Mouse (Mus musculus): Measurements from ENCODE around the gene Nme7. TPM values are rescaled to one million over a fixed set of nuclear protein-coding genes. Genes with fewer than 3 reads are reported as not detected.
A peak's percentile ranks its signal among the peaks of the same experiment; 100 is the strongest.

Nme7 gene
- polyA plus RNA-seq, 1 experiment from 2014 or later: 47.7 TPM

DNA sequence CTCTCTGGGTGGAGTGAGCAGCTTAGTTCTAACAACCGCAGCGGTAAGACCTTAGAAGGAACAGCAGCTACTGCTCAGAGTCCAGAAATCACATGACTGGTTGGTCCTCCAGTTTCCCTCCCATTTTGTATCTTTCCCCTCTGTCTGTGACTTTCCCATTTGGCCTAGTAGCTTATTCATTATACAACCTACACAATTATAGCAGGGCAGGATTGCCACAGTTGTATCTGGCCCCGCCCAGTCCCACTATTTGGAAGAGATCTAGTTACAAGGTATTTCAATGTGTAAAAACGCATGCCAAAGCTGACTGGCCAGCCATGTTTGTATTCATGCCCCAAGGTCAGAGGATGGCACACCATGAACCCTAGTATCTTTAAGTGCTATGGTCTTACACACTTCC is 146.7 kb downstream of the Nme7 start:
- Histone ChIP-seq H3K27ac (no peak overlapping the region), H3K36me3 (no peaks in the 10 kb centered on the region), H3K9me3 (replicated peaks) (no peaks in the 10 kb centered on the region), H3K4me3 (no peak overlapping the region), H3K4me1 (peaks cover 10% of the 10 kb centered on the region), H3K27me3 (ENCODE audit: low read depth, poor library complexity, severe bottlenecking) (peaks cover 1% of the 10 kb centered on the region)
- whole genome bisulfite sequencing: 89% methylated on average over 4 of the region's 4 CpGs
- DNase-seq (ENCODE audit: low spot score): no peak

DNA sequence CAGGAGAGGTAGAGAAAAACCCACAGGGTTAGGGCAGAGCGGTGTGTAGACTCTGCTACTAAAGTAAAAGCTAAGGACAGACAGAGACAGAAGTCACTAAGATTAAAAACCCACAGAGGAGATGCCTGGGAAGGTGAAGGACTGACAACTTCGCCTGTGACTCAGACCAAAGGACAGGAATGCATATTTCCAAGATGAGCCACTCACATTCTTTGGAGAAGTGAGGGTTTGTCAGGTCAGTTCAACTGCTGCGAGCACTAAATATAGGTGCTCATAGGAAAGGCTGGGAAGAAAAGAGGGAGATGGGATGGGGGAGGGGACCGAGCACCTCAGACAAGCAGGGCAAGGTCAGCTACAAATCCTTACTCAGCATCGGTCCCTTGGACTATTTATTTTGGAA is 147.4 kb downstream of the Nme7 start:
- no peak for DNase-seq (ENCODE audit: low spot score)
- H3K4me1 ChIP-seq: peaks cover 10% of the 10 kb centered on the region
- H3K9me3 ChIP-seq (replicated peaks): no peaks in the 10 kb centered on the region
- H3K27me3 ChIP-seq (ENCODE audit: low read depth, poor library complexity, severe bottlenecking): peaks cover 8% of the 10 kb centered on the region
- H3K27ac ChIP-seq: no peak overlapping the region
- 85% methylated on average over 5 of the region's 5 CpGs for WGBS
- no peaks in the 10 kb centered on the region for H3K36me3 ChIP-seq
- H3K4me3 ChIP-seq: no peak overlapping the region

DNA sequence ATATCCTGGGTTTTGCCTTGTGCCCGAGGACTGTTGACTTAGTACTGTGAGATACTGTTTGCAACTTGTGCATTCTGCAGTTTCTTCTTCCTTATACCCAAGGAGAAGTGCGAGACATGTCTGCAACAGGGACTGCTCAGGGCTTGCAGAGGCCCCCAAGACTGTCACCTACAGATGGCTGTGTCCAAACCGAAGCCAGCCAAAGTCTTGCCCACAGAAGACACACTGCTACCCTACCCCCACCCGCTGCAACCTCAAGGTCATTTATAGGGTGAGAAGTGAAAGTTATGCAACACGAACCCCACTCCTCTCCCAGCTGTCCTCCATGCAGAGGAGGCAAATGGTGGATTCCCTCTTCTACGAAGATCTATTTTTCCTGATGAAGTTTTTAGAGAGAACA is 148.7 kb downstream of the Nme7 start:
- no peak for DNase-seq (ENCODE audit: low spot score)
- H3K27me3 ChIP-seq (ENCODE audit: low read depth, poor library complexity, severe bottlenecking): peaks cover 21% of the 10 kb centered on the region
- no peak overlapping the region for H3K27ac ChIP-seq
- WGBS: 88% methylated on average over 6 of the region's 6 CpGs
- H3K4me1 ChIP-seq: peaks cover 17% of the 10 kb centered on the region
- no peaks in the 10 kb centered on the region for H3K36me3 ChIP-seq
- H3K9me3 ChIP-seq (replicated peaks): no peaks in the 10 kb centered on the region
- no peak overlapping the region for H3K4me3 ChIP-seq

DNA sequence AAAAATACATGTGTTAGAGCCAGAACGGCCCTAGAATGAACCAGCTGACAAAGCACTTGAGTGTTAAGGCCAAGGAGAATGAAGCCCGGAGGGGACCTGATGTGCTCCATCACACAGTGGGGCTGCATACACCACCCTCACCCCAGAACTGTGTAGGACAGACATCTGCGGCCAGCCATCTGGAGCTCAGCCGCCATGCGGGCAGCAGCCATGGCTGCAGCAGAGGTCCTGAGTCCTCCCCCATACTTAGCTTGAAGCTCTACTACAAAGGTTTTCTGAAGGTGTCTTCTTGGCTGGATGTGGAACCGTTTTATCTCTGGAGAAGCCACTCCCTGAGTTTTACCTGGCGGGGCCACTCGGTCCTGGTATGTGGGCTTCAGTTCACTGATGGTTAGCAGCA is 149.2 kb downstream of the Nme7 start:
- 93% methylated on average over 8 of the region's 8 CpGs for WGBS
- peaks cover 26% of the 10 kb centered on the region for H3K27me3 ChIP-seq (ENCODE audit: low read depth, poor library complexity, severe bottlenecking)
- no peak overlapping the region for H3K27ac ChIP-seq
- H3K9me3 ChIP-seq (replicated peaks): no peaks in the 10 kb centered on the region
- H3K4me1 ChIP-seq: peaks cover 21% of the 10 kb centered on the region
- H3K36me3 ChIP-seq: no peaks in the 10 kb centered on the region
- DNase-seq (ENCODE audit: low spot score): no peak
- H3K4me3 ChIP-seq: no peak overlapping the region

DNA sequence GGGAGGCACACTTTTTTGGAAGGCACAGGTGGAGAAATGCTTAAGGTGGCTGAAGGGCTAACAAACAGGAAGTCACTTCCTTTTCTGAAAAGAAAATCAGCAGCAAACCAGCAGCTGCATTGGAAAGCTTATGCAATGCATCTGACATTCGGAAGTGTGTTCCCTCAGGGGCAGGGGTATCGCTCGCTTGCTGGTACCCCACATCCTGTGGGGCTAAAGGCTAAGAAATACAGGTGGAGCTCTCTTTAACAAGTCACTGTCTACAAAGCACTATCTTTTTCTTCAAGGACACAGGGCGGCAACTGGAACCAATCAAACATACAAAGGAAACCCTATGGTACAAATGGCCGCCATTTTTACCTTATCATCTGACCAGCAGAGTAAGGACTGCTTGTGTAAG is 149.8 kb downstream of the Nme7 start:
- H3K4me1 ChIP-seq: peaks cover 27% of the 10 kb centered on the region
- 92% methylated on average over 5 of the region's 5 CpGs for WGBS
- no peaks in the 10 kb centered on the region for H3K36me3 ChIP-seq
- peaks cover 32% of the 10 kb centered on the region for H3K27me3 ChIP-seq (ENCODE audit: low read depth, poor library complexity, severe bottlenecking)
- no peaks in the 10 kb centered on the region for H3K9me3 ChIP-seq (replicated peaks)
- no peak overlapping the region for H3K4me3 ChIP-seq
- no peak for DNase-seq (ENCODE audit: low spot score)
- H3K27ac ChIP-seq: no peak overlapping the region

DNA sequence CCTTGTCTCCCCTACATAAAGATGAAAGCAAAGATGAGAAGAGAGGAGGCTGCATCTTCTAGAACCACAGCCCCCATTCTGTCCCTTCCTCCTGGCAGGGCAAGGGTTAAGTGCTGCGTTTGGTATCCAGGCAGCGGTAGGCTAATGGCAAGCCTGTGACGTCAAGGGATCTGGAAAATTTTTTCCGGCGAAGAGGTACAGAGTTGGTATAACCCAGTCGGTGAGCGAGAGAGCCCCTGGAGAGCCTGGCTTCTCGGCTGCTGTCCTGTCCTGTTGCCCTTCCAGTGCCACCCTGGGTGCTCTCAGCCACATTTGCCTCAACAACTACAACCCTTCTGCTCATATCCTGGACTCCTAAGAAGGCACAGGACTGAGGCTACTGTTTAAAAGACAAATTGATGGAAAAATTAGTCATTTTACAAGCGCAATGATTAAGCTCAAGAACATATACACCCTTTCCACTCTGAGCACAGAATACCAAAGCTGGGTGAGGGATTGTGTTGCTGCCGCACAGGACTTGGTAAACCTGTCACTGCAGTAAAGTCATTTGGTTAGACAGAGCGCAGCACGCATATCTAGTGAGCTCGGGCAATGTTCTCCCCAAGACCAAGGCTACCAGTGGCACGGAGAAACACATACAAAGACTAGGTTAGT is 151.0 kb downstream of the Nme7 start:
- DNase-seq (ENCODE audit: low spot score): peak; percentile 56
- H3K9me3 ChIP-seq (replicated peaks): no peaks in the 10 kb centered on the region
- H3K4me1 ChIP-seq: peaks cover 29% of the 10 kb centered on the region
- 43% methylated on average over 14 of the region's 14 CpGs for WGBS
- H3K4me3 ChIP-seq: 0 out of 2 replicates have a peak overlapping the region, but pooled peaks have one; percentile 10
- H3K27ac ChIP-seq: no peak overlapping the region
- peaks cover 44% of the 10 kb centered on the region for H3K27me3 ChIP-seq (ENCODE audit: low read depth, poor library complexity, severe bottlenecking)
- H3K36me3 ChIP-seq: no peaks in the 10 kb centered on the region

DNA sequence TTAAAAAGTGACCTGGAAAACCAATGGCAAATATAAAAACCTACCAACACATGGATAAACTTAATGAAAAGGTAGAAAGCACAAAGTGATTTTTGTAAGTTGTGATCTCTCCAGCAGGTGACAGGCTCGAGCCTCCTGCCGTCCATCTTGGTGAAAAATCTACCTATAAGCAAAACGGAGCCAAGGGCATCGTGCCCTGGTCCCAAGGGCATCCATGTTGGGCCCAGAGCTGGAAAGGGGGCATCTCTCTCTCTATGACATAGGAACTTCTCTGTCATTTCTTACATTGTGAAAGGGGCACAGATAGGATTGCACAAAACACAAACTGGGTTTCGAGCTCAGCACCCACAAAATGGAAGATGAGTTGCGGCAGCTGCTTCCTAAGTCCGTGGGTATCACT is 151.7 kb downstream of the Nme7 start:
- Histone ChIP-seq H3K36me3 (no peaks in the 10 kb centered on the region), H3K27ac (no peak overlapping the region), H3K4me1 (peaks cover 29% of the 10 kb centered on the region), H3K9me3 (replicated peaks) (no peaks in the 10 kb centered on the region), H3K27me3 (ENCODE audit: low read depth, poor library complexity, severe bottlenecking) (peaks cover 51% of the 10 kb centered on the region), H3K4me3 (no peak overlapping the region)
- WGBS: 79% methylated on average over 7 of the region's 7 CpGs
- no peak for DNase-seq (ENCODE audit: low spot score)

DNA sequence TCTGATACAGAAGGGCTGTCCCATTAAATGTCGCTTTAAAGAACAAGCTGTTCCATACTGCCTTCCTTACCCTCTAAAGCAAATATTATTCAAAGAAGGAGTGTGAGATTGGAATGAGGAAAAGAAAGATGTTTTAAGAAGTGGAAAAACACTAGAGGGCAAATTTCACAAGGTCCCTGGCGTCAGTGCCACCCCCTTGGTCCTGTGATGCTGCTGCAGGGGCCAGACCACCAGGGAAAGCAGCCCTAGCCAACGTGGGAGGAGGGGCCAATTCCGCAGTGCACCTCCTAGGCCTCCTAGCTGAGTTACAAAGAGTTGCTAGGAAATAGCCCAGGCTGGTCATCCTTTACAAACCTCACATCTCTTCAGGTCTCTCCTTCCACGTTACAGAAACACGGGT is 152.1 kb downstream of the Nme7 start:
- H3K27me3 ChIP-seq (ENCODE audit: low read depth, poor library complexity, severe bottlenecking): peaks cover 56% of the 10 kb centered on the region
- WGBS: 25% methylated on average over 6 of the region's 6 CpGs
- H3K4me1 ChIP-seq: peaks cover 29% of the 10 kb centered on the region
- H3K36me3 ChIP-seq: no peaks in the 10 kb centered on the region
- H3K4me3 ChIP-seq: no peak overlapping the region
- H3K9me3 ChIP-seq (replicated peaks): no peaks in the 10 kb centered on the region
- no peak overlapping the region for H3K27ac ChIP-seq
- DNase-seq (ENCODE audit: low spot score): no peak

DNA sequence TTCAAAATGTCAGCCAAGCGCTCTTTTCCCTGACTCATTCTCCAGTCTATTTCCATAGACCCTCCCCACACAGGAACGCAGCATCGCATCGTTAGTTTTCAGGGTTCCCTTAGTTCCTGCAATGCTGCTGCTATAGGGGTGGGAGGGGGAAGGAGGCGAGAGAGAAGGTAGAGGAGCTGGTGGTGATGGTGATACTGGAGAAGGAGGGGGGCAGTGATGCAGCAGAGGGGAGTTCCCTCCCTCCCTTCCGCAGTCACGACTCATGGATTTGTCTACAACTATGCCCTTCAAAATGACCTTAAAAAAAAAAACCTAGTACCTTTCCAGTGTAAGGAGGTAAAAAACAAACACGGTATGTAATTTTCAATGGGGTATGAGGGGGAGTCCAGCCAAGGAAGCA is 152.8 kb downstream of the Nme7 start:
- Histone ChIP-seq H3K9me3 (replicated peaks) (no peaks in the 10 kb centered on the region), H3K4me3 (peak overlapping the region; percentile 63; the same call in 1 of the 2 replicates), H3K36me3 (no peaks in the 10 kb centered on the region), H3K4me1 (peaks cover 29% of the 10 kb centered on the region), H3K27ac (no peak overlapping the region), H3K27me3 (ENCODE audit: low read depth, poor library complexity, severe bottlenecking) (peaks cover 62% of the 10 kb centered on the region)
- DNase-seq (ENCODE audit: low spot score): no peak
- 9% methylated on average over 8 of the region's 8 CpGs for WGBS

DNA sequence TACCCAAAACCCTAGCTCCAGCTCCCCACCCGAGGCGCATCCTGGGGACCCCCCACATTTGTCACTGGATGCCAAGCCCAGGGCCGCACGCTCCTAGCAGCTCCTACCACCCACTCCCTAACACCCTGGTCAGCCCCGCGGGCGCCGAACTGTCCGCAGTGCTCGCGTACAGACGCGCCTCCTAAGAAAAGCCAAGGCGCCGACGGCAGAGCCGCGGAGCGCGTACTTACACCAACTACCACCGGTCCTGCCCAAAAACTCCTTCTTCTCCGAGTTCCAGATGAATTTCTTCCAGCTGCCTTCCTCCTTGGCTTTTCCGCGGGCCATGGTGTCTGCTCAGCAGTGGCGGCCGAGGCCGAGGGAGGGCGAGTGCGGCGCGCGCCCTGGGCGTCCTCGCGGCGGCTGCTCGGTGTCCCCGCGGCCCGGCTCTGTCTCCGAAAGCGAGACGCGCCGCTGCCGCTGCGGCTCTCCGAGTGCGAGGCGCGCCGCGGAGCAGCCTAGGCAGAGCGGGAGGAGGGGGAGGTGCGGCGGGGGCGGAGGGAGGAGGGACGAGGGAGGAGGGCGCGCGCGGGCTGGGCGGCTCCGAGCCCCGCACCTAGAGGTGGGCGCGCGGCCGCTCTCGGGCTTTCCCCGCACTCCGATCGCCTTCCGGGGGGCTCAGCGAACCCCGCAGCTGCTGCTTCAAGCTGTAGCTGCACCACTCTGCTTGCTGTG is 153.8 kb downstream of the Nme7 start:
- Histone ChIP-seq H3K4me1 (peaks cover 29% of the 10 kb centered on the region), H3K27me3 (ENCODE audit: low read depth, poor library complexity, severe bottlenecking) (peaks cover 67% of the 10 kb centered on the region), H3K36me3 (no peaks in the 10 kb centered on the region), H3K27ac (peak overlapping the region; percentile 74), H3K4me3 (peak overlapping the region; percentile 63), H3K9me3 (replicated peaks) (no peaks in the 10 kb centered on the region)
- peak; percentile 75 for DNase-seq (ENCODE audit: low spot score)
- under 1% methylated on average over 71 of the region's 76 CpGs for WGBS

DNA sequence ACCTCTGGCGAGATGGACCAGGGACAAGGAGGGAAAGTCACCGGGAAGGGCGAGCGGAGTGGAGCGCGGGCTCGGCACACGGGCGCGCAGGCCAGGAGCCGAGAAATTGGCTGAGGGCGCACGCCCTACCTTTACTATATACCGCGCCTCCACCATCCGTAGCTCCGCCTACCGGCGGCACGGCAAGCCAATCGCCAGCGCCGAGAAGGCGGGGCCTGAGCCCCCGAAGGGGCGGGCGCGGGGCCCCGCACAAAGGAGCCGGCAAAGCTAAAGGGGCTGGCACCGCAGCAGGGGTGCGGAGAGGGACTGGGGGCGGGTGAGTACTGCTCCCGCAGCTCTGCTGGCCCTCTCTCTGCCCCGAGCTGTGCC is 154.3 kb downstream of the Nme7 start, which contains the start of gene Atp1b1:
Gene Atp1b1 (minus strand): TSS at position 111 of the 369 bp plus-strand sequence.
- Histone ChIP-seq H3K36me3 (no peaks in the 10 kb centered on the region), H3K4me1 (peaks cover 29% of the 10 kb centered on the region), H3K9me3 (replicated peaks) (no peaks in the 10 kb centered on the region), H3K27me3 (ENCODE audit: low read depth, poor library complexity, severe bottlenecking) (peaks cover 67% of the 10 kb centered on the region), H3K4me3 (peak within 1 kb of the TSS; percentile 63), H3K27ac (peak within 1 kb of the TSS; percentile 74)
- WGBS: under 1% methylated on average over 35 of the region's 35 CpGs
- peak; percentile 79 for DNase-seq (ENCODE audit: low spot score)

DNA sequence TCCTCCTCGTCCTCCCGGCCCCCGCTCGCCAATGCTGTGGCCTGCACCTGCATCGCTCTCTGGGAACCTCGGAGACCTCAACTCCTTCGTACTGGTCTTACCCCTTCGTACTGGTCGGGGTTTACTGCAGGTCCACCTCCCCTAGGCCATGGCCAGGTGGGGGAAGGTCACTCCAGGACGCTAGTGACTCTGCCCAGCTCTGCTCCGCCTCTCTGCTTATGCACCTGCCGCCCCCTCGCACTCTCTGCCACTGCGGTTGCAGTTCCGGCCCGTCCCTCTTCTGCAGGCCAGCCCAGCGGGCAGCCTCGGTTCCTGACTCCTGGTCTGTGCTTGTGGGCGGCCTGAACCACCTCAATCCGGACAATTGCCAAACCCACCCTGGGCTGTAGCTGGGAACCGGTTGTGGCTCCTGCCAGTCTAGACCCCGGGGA is 154.7 kb downstream of the Nme7 start:
- Histone ChIP-seq H3K9me3 (replicated peaks) (no peaks in the 10 kb centered on the region), H3K27ac (0 out of 2 replicates have a peak overlapping the region, but pooled peaks have one; percentile 74), H3K4me1 (peaks cover 29% of the 10 kb centered on the region), H3K27me3 (ENCODE audit: low read depth, poor library complexity, severe bottlenecking) (peaks cover 67% of the 10 kb centered on the region), H3K36me3 (no peaks in the 10 kb centered on the region), H3K4me3 (peak overlapping the region; percentile 63)
- 3% methylated on average over 22 of the region's 22 CpGs for WGBS
- DNase-seq (ENCODE audit: low spot score): no peak

DNA sequence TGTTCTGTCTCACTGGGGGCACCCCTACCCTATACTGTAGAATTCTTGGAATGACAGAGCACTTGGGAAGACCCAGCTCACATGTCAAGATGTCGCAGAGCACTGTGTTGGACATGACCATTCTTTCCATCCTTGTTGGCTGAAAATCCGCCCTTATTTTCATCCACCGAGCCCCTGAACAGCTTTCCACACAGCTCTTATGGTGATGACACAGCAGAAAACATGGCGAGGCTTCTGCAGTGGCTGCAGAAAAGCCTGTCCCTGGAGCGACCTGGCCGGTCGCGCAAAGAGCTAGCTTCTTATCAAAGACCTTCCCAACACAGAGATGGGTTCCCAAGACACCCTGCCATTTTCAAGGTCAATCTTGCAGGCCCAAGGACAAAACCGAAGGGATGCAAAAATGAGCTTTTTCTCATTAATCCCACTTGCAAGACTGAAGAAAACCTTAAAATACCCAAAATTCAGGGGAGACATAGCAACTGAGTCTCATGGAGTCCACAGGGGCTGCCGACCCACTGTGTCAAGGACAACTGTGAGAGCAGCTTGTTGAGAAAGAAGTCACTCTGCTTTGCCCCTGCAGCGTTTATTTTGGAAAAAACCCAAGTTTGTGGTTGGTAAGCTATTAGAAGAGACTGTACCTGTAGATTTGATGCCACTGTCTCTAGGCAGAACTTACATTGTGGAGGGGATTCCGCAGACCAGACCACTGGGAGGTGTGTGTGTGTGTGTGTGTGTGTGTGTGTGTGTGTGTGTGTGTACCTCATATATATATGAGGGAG is 155.4 kb downstream of the Nme7 start:
- Histone ChIP-seq H3K4me3 (peak overlapping the region; percentile 63; the same call in 1 of the 2 replicates), H3K27ac (no peak overlapping the region), H3K9me3 (replicated peaks) (no peaks in the 10 kb centered on the region), H3K27me3 (ENCODE audit: low read depth, poor library complexity, severe bottlenecking) (peaks cover 67% of the 10 kb centered on the region), H3K4me1 (peaks cover 27% of the 10 kb centered on the region), H3K36me3 (no peaks in the 10 kb centered on the region)
- DNase-seq (ENCODE audit: low spot score): no peak
- 62% methylated on average over 12 of the region's 12 CpGs for WGBS
